Mouse (Mus musculus): ENCODE data around the gene Dot1l. TPM values are rescaled to one million over a fixed set of nuclear protein-coding genes. Genes with fewer than 3 reads are reported as not detected.
A peak's percentile ranks its signal among the peaks of the same experiment; 100 is the strongest.

Gene Dot1l
- polyA plus RNA-seq, 1 experiment from 2014 or later, result 6.2 TPM

GRCm38 (mm10) chr10:80763502-80763901, 8.5 kb downstream of the Dot1l start:
- Histone ChIP-seq H3K27ac (ENCODE audit: low read depth, low read length) (no peak overlapping the region), H3K4me2 (replicated peaks; ENCODE audit: low read depth) (no peak overlapping the region), H3K27me3 (replicated peaks; ENCODE audit: control insufficient read depth, insufficient read depth, low read length) (no peaks in the 10 kb centered on the region), H3K36me3 (ENCODE audit: control insufficient read depth, insufficient read depth) (peaks cover 38% of the 10 kb centered on the region), H3K9ac (ENCODE audit: low read depth, low read length) (no peak overlapping the region), H3K9me3 (ENCODE audit: control insufficient read depth) (no peaks in the 10 kb centered on the region), H3K4me3 (ENCODE audit: low read depth, low read length) (no peak overlapping the region), H3K4me1 (replicated peaks; ENCODE audit: control insufficient read depth, insufficient read depth, low read length) (peaks cover 4% of the 10 kb centered on the region; the same call in 1 of the 2 replicates)
- WGBS, result 90% methylated on average over 2 of the region's 2 CpGs
- TF ChIP-seq CTCF (IDR thresholded peaks at IDR 0.05; ENCODE audit: low read depth), result no peak
- no peak for ATAC-seq

DNA sequence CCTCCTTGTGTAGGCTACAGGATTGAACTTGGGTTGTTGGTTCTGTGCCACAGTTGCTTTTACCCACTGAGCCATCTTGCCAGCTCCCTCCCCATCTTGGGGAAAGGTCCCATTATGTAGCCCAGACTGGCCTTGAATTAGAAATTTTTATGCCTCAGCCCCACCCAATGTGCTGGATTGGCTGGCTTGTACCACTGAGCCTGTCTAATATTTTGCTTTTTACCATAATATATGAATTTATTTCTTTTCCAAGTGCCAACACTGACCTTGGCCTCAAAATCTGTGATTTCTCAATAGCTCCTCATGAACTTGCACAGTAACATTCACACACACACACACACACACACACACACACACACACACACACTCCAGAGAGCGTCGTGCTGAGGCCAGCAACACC, 10.7 kb downstream of the Dot1l start:
- peaks cover 4% of the 10 kb centered on the region; the same call in 1 of the 2 replicates for H3K4me1 ChIP-seq (replicated peaks; ENCODE audit: control insufficient read depth, insufficient read depth, low read length)
- WGBS, result 64% methylated on average over 2 of the region's 2 CpGs
- no peak overlapping the region for H3K4me3 ChIP-seq (ENCODE audit: low read depth, low read length)
- peaks cover 60% of the 10 kb centered on the region for H3K36me3 ChIP-seq (ENCODE audit: control insufficient read depth, insufficient read depth)
- no peak for TF ChIP-seq CTCF (IDR thresholded peaks at IDR 0.05; ENCODE audit: low read depth)
- H3K27ac ChIP-seq (ENCODE audit: low read depth, low read length), result no peak overlapping the region
- no peak for ATAC-seq
- no peak overlapping the region for H3K9ac ChIP-seq (ENCODE audit: low read depth, low read length)
- H3K9me3 ChIP-seq (ENCODE audit: control insufficient read depth), result no peaks in the 10 kb centered on the region
- no peak overlapping the region for H3K4me2 ChIP-seq (replicated peaks; ENCODE audit: low read depth)
- H3K27me3 ChIP-seq (replicated peaks; ENCODE audit: control insufficient read depth, insufficient read depth, low read length), result no peaks in the 10 kb centered on the region

DNA sequence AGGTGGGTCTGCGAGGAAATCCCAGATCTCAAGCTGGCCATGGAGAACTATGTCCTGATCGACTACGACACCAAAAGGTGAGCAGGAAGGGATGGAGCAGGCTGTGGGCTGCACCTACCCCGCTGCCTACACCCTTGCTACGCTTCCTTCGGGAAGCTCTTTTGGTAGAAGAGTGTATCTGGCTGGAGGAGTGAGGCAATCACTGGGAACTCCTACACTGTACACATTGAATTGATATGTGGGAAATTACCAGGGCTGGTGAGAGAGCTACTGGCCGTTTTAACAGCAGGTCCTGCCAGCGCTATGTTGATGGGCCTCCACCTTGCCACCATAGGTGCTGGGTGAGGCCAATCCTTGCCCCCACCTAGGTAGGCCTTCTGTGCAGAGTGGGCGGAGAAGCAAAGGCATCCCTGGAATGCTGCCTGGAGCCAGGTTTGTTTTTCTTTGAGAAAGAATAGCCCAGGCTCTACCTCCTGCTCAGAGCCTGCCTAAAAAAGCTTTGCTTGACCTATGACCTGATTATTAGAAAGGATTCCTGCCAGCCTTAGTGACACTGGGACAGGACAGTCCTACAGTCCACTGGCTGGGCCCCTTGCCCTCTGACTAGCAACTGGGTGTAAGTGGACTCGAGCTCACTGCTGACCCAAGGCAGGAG, 11.3 kb downstream of the Dot1l start:
- Histone ChIP-seq H3K36me3 (ENCODE audit: control insufficient read depth, insufficient read depth) (peaks cover 66% of the 10 kb centered on the region), H3K4me1 (replicated peaks; ENCODE audit: control insufficient read depth, insufficient read depth, low read length) (no peaks in the 10 kb centered on the region), H3K9ac (ENCODE audit: low read depth, low read length) (no peak overlapping the region), H3K27me3 (replicated peaks; ENCODE audit: control insufficient read depth, insufficient read depth, low read length) (no peaks in the 10 kb centered on the region), H3K4me3 (ENCODE audit: low read depth, low read length) (no peak overlapping the region), H3K4me2 (replicated peaks; ENCODE audit: low read depth) (no peak overlapping the region), H3K9me3 (ENCODE audit: control insufficient read depth) (no peaks in the 10 kb centered on the region), H3K27ac (ENCODE audit: low read depth, low read length) (no peak overlapping the region)
- 62% methylated on average over 10 of the region's 10 CpGs for WGBS
- no peak for ATAC-seq
- no peak for TF ChIP-seq CTCF (IDR thresholded peaks at IDR 0.05; ENCODE audit: low read depth)

DNA sequence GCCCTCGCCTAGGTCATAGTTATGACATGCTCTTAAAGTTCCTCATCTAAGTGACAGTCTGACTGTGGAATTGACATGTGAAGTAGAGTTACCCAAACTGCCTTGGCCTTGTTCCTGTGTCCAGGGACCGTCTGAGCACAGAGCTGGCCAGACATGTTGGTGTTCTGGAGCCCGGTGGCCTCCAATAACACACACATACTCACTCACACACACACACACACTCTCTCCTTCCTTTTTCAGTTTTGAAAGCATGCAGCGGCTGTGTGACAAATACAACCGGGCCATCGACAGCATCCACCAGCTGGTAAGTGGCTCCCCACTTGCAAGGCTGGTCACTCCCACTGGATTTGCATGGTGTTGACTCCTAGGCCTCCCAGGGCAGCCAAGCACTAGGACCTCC, 13.4 kb downstream of the Dot1l start:
- WGBS, result 89% methylated on average over 6 of the region's 6 CpGs
- no peak for TF ChIP-seq CTCF (IDR thresholded peaks at IDR 0.05; ENCODE audit: low read depth)
- no peak overlapping the region for H3K4me2 ChIP-seq (replicated peaks; ENCODE audit: low read depth)
- no peak for ATAC-seq
- H3K9ac ChIP-seq (ENCODE audit: low read depth, low read length), result no peak overlapping the region
- no peak overlapping the region for H3K4me3 ChIP-seq (ENCODE audit: low read depth, low read length)
- no peaks in the 10 kb centered on the region for H3K27me3 ChIP-seq (replicated peaks; ENCODE audit: control insufficient read depth, insufficient read depth, low read length)
- no peaks in the 10 kb centered on the region for H3K9me3 ChIP-seq (ENCODE audit: control insufficient read depth)
- peaks cover 87% of the 10 kb centered on the region for H3K36me3 ChIP-seq (ENCODE audit: control insufficient read depth, insufficient read depth)
- H3K4me1 ChIP-seq (replicated peaks; ENCODE audit: control insufficient read depth, insufficient read depth, low read length), result no peaks in the 10 kb centered on the region
- no peak overlapping the region for H3K27ac ChIP-seq (ENCODE audit: low read depth, low read length)

- TF ChIP-seq CTCF (IDR thresholded peaks at IDR 0.05; ENCODE audit: low read depth), result no peak
- Histone ChIP-seq H3K9me3 (ENCODE audit: control insufficient read depth) (no peaks in the 10 kb centered on the region), H3K27ac (ENCODE audit: low read depth, low read length) (peak overlapping the region; percentile 10; the same call in 1 of the 2 replicates), H3K4me3 (ENCODE audit: low read depth, low read length) (no peak overlapping the region), H3K36me3 (ENCODE audit: control insufficient read depth, insufficient read depth) (peaks cover 97% of the 10 kb centered on the region), H3K4me1 (replicated peaks; ENCODE audit: control insufficient read depth, insufficient read depth, low read length) (no peaks in the 10 kb centered on the region), H3K4me2 (replicated peaks; ENCODE audit: low read depth) (no peak overlapping the region), H3K27me3 (replicated peaks; ENCODE audit: control insufficient read depth, insufficient read depth, low read length) (no peaks in the 10 kb centered on the region), H3K9ac (ENCODE audit: low read depth, low read length) (no peak overlapping the region)
- ATAC-seq, result no peak
- WGBS, result 79% methylated on average over 5 of the region's 5 CpGs
Measured at GRCm38 (mm10) chr10:80773816-80774215, 18.8 kb downstream of the Dot1l start.

DNA sequence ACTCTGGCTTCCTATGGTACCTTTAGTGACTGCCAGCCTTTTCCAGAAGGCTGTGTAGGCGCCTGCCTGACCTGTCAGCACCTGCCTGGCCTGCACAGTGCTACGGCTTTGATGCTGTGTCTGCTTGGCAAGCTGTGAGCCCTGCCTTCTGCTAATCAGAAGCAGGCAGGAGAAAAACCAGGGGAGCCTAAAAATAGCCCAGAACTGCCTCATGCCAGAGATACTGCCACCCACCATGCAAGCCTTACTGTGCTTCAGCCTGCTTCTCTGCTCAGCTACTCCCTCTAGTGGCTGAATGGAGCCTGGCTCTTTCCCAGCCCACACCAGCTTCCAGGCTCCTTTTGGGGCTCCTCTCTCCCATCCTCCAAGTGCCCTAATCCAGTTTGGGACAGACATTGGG, 19.5 kb downstream of the Dot1l start:
- no peak overlapping the region for H3K27ac ChIP-seq (ENCODE audit: low read depth, low read length)

More for the DNA sequence above, 19.5 kb downstream of the Dot1l start:
- ATAC-seq, result peak; percentile 53
- Histone ChIP-seq H3K4me2 (replicated peaks; ENCODE audit: low read depth) (no peak overlapping the region), H3K4me1 (replicated peaks; ENCODE audit: control insufficient read depth, insufficient read depth, low read length) (no peaks in the 10 kb centered on the region), H3K9me3 (ENCODE audit: control insufficient read depth) (no peaks in the 10 kb centered on the region), H3K27me3 (replicated peaks; ENCODE audit: control insufficient read depth, insufficient read depth, low read length) (no peaks in the 10 kb centered on the region), H3K36me3 (ENCODE audit: control insufficient read depth, insufficient read depth) (peaks cover 97% of the 10 kb centered on the region), H3K9ac (ENCODE audit: low read depth, low read length) (no peak overlapping the region), H3K4me3 (ENCODE audit: low read depth, low read length) (no peak overlapping the region)
- 54% methylated on average over 2 of the region's 2 CpGs for WGBS
- peak; percentile 94 for TF ChIP-seq CTCF (IDR thresholded peaks at IDR 0.05; ENCODE audit: low read depth)

All from intestine, postnatal 0 days (tissue).